Mouse (Mus musculus): ENCODE data around the gene Prkca. TPM values are rescaled to one million over a fixed set of nuclear protein-coding genes. Genes with fewer than 3 reads are reported as not detected.

The Prkca gene
- total and polyA plus RNA-seq, 3 experiments = 15.3 to 30.9 (median 19.9) TPM

GRCm38 (mm10) chr11:108117360-108118050 lies 226.2 kb downstream of the Prkca start:
- H3K4me3 ChIP-seq (ENCODE audit: control insufficient read depth in 1 of 2, insufficient read depth in 1 of 2, low read depth in 2 of 2, low read length in 2 of 2) = no peak overlapping the region
- no peaks in the 10 kb centered on the region for H3K9me3 ChIP-seq (replicated peaks; ENCODE audit: insufficient read depth, low read length)
- no peak overlapping the region for H3K27ac ChIP-seq (ENCODE audit: control insufficient read depth, low read depth, low read length)
- no peak for DNase-seq (ENCODE audit: low read depth, low spot score)
- peaks cover 0 to 5% of the 10 kb centered on the region in 2 experiments; a peak in 2 of 4 replicates for H3K36me3 ChIP-seq (ENCODE audit: control insufficient read depth in 1 of 2, insufficient read depth in 2 of 2, low read length in 2 of 2)
- no peaks in the 10 kb centered on the region for H3K79me2 ChIP-seq (ENCODE audit: control insufficient read depth, insufficient read depth, low read length, poor library complexity)
- no peak overlapping the region for H3K9ac ChIP-seq (ENCODE audit: control insufficient read depth, low read depth, low read length, poor library complexity, severe bottlenecking)
- H3K4me1 ChIP-seq (ENCODE audit: control insufficient read depth in 1 of 2, insufficient read depth in 2 of 2, low read length in 2 of 2) = peaks cover 7 to 12% of the 10 kb centered on the region in 2 experiments; a peak in 3 of 4 replicates
- TF ChIP-seq POLR2AphosphoS5 (IDR thresholded peaks at IDR 0.05; ENCODE audit: borderline replicate concordance, low read depth, low read length) = no peak
- TF ChIP-seq ZKSCAN1 (IDR thresholded peaks at IDR 0.05; ENCODE audit: low read depth, low read length) = no peak
- TF ChIP-seq ZMIZ1 (IDR thresholded peaks at IDR 0.05; ENCODE audit: low read depth, low read length) = no peak
- no peak for TF ChIP-seq SMC3 (IDR thresholded peaks at IDR 0.05; ENCODE audit: low read depth, low read length)
- TF ChIP-seq MYB (IDR thresholded peaks at IDR 0.05; ENCODE audit: low read depth, low read length) = no peak
- TF ChIP-seq ZNF384 (IDR thresholded peaks at IDR 0.05; ENCODE audit: low read depth, low read length) = no peak
- TF ChIP-seq TAL1 (IDR thresholded peaks at IDR 0.05; ENCODE audit: low read length) = no peak
- TF ChIP-seq RCOR1 (IDR thresholded peaks at IDR 0.05; ENCODE audit: low read depth, low read length) = no peak
- no peak for TF ChIP-seq POLR2A (IDR thresholded peaks at IDR 0.05; ENCODE audit: control insufficient read depth in 1 of 2, insufficient read depth in 1 of 2, low read depth in 1 of 2, low read length in 2 of 2, poor library complexity in 1 of 2)
- H3K27me3 ChIP-seq (ENCODE audit: control insufficient read depth in 1 of 2, insufficient read depth in 2 of 2, low read length in 2 of 2) = no peaks in the 10 kb centered on the region

GRCm38 (mm10) chr11:108114091-108114490 lies 229.6 kb downstream of the Prkca start:
- no peaks in the 10 kb centered on the region for H3K27me3 ChIP-seq (ENCODE audit: control insufficient read depth in 1 of 2, insufficient read depth in 2 of 2, low read length in 2 of 2)
- peaks cover 0 to 3% of the 10 kb centered on the region in 2 experiments; a peak in 2 of 4 replicates for H3K36me3 ChIP-seq (ENCODE audit: control insufficient read depth in 1 of 2, insufficient read depth in 2 of 2, low read length in 2 of 2)
- H3K27ac ChIP-seq (ENCODE audit: control insufficient read depth, low read depth, low read length) = no peak overlapping the region
- H3K4me1 ChIP-seq (ENCODE audit: control insufficient read depth in 1 of 2, insufficient read depth in 2 of 2, low read length in 2 of 2) = peaks cover 0 to 4% of the 10 kb centered on the region in 2 experiments; a peak in 1 of 4 replicates
- no peaks in the 10 kb centered on the region for H3K9me3 ChIP-seq (replicated peaks; ENCODE audit: insufficient read depth, low read length)
- no peak overlapping the region for H3K4me3 ChIP-seq (ENCODE audit: control insufficient read depth in 1 of 2, insufficient read depth in 1 of 2, low read depth in 2 of 2, low read length in 2 of 2)
- no peak overlapping the region for H3K9ac ChIP-seq (ENCODE audit: control insufficient read depth, low read depth, low read length, poor library complexity, severe bottlenecking)
- DNase-seq (ENCODE audit: low read depth, low spot score) = no peak
- TF ChIP-seq GATA1 (IDR thresholded peaks at IDR 0.05; ENCODE audit: low read depth, low read length) (no peak), POLR2AphosphoS5 (IDR thresholded peaks at IDR 0.05; ENCODE audit: borderline replicate concordance, low read depth, low read length) (no peak), MAX (IDR thresholded peaks at IDR 0.05; ENCODE audit: low read length) (no peak), CTCF (IDR thresholded peaks at IDR 0.05 in 2 of 3, conservative IDR thresholded peaks at IDR 0.05 in 1 of 3; ENCODE audit: control insufficient read depth in 1 of 3, insufficient read depth in 1 of 3, low read depth in 2 of 3, low read length in 3 of 3, poor library complexity in 1 of 3, severe bottlenecking in 1 of 3) (no peak), MAZ (IDR thresholded peaks at IDR 0.05; ENCODE audit: low read depth, low read length) (no peak), USF2 (IDR thresholded peaks at IDR 0.05; ENCODE audit: borderline replicate concordance in 1 of 2, insufficient read depth in 1 of 2, low read depth in 1 of 2, low read length in 2 of 2) (no peak)
- no peaks in the 10 kb centered on the region for H3K79me2 ChIP-seq (ENCODE audit: control insufficient read depth, insufficient read depth, low read length, poor library complexity)

Data from MEL (cell line).